Mouse (Mus musculus): ENCODE measurements at regions not wholly inside any gene's neighbourhood (a gene's known extent, or its start where the extent isn't known, plus 50 kb on each side); places are given as distances from the start of the nearest gene placed in this dataset.

GRCm38 (mm10) chr16:73424311-73424710 lies 987.3 kb downstream of the Robo2 start:
- no peak for TF ChIP-seq CTCF (IDR thresholded peaks at IDR 0.05; ENCODE audit: low read depth)
- TF ChIP-seq EP300 (IDR thresholded peaks at IDR 0.05; ENCODE audit: low read depth): no peak

Measured in heart, postnatal 0 days (tissue).